8 mouse cellular contexts compared by ENCODE assay signal in genomic region chr1:180328794-180329665, GRCm38 (mm10). TPM values are rescaled to one million over a fixed set of nuclear protein-coding genes. Genes with fewer than 3 reads are reported as not detected.
A peak's percentile ranks its signal among the peaks of the same experiment; 100 is the strongest.
DNase-seq lines count a peak whose midpoint lies in the region; ATAC-seq and TF ChIP-seq lines count a peak whose summit lies in the region.

No protein-coding gene starts in this region.

- H3K9me3 ChIP-seq in hindbrain, embryonic 16.5 days (ENCODE audit: control insufficient read depth, low read length) = no peaks in the 10 kb centered on the region
- no peaks in the 10 kb centered on the region for H3K9me3 ChIP-seq in lung, embryonic 16.5 days (ENCODE audit: control insufficient read depth, low read length)

- H3K4me3 ChIP-seq in left cerebral cortex, adult 2 months = 0 out of 2 replicates have a peak overlapping the region, but pooled peaks have one; percentile 11
- H3K4me3 ChIP-seq in hindbrain, embryonic 16.5 days (ENCODE audit: low read length) = 0 out of 2 replicates have a peak overlapping the region, but pooled peaks have one; percentile 11
- peak overlapping the region; percentile 32 for H3K4me3 ChIP-seq in lung, embryonic 16.5 days (ENCODE audit: low read length)

- WGBS in hindbrain, embryonic 16.5 days = 29% methylated on average over 12 of the region's 12 CpGs
- WGBS in lung, embryonic 16.5 days = 17% methylated on average over 12 of the region's 12 CpGs

- peak overlapping the region; percentile 38 for H3K9ac ChIP-seq in hindbrain, embryonic 16.5 days (ENCODE audit: low read depth, low read length)
- peak overlapping the region; percentile 60 for H3K9ac ChIP-seq in lung, embryonic 16.5 days (ENCODE audit: low read length)

- H3K36me3 ChIP-seq in hindbrain, embryonic 16.5 days (ENCODE audit: control insufficient read depth, insufficient read depth, low read length) = no peaks in the 10 kb centered on the region
- H3K36me3 ChIP-seq in lung, embryonic 16.5 days (ENCODE audit: control insufficient read depth, insufficient read depth, low read length) = peaks cover 3% of the 10 kb centered on the region; the same call in 1 of the 2 replicates

- H3K27ac ChIP-seq in left cerebral cortex, adult 2 months = peak overlapping the region; percentile 41; the same call in 1 of the 2 replicates
- 0 out of 2 replicates have a peak overlapping the region, but pooled peaks have one; percentile 17 for H3K27ac ChIP-seq in hindbrain, embryonic 16.5 days (ENCODE audit: low read depth, low read length)
- H3K27ac ChIP-seq in lung, embryonic 16.5 days (ENCODE audit: low read length) = peak overlapping the region; percentile 98

- intact Hi-C loops in left cerebral cortex, adult 2 months (cut with DNase I) = no loop called here

- no peak for DNase-seq in left cerebral cortex, adult 2 months (ENCODE audit: extremely low spot score in 1 of 2, low spot score in 2 of 2)
- DNase-seq in left cerebral cortex, adult 9 months (ENCODE audit: low spot score in 2 of 2) = no peak
- DNase-seq in embryo, embryonic 11 days = peak; percentile 27
- peak; percentile 70 for DNase-seq in thymus, postnatal 0 days (ENCODE audit: low spot score)
- DNase-seq in ovary, postnatal 14 days (ENCODE audit: low spot score) = no peak
- no peak for DNase-seq in layer of hippocampus, adult 18-20 months (ENCODE audit: low spot score in 2 of 2)

- ATAC-seq in hindbrain, embryonic 16.5 days = no peak
- no peak for ATAC-seq in lung, embryonic 16.5 days (ENCODE audit: low read depth)

- H3K27me3 ChIP-seq in hindbrain, embryonic 16.5 days (replicated peaks; ENCODE audit: control insufficient read depth, insufficient read depth, low read length) = peaks cover 10% of the 10 kb centered on the region
- no peaks in the 10 kb centered on the region for H3K27me3 ChIP-seq in lung, embryonic 16.5 days (ENCODE audit: control insufficient read depth, insufficient read depth, low read depth, low read length)

- H3K4me1 ChIP-seq in hindbrain, embryonic 16.5 days (ENCODE audit: control insufficient read depth, insufficient read depth, low read depth, low read length) = peaks cover 40% of the 10 kb centered on the region
- H3K4me1 ChIP-seq in lung, embryonic 16.5 days (replicated peaks; ENCODE audit: control insufficient read depth, insufficient read depth, low read length) = peaks cover 31% of the 10 kb centered on the region

- H3K4me2 ChIP-seq in hindbrain, embryonic 16.5 days (ENCODE audit: low read length) = peak overlapping the region; percentile 39
- H3K4me2 ChIP-seq in lung, embryonic 16.5 days (ENCODE audit: low read depth, low read length) = peak overlapping the region; percentile 77

- peak; percentile 50 for TF ChIP-seq CTCF in left cerebral cortex, adult 2 months (IDR thresholded peaks at IDR 0.05)

RNA-seq across cellular contexts. Expression of gene Itpkb, which starts 1.3 kb away (rescaled TPM):
- total RNA-seq in left cerebral cortex, adult 2 months (2021) = 10 to 100 TPM; 17.9 to 18.2 TPM
- polyA plus RNA-seq in hindbrain, embryonic 16.5 days (2015; fragmentation: Nextera tagmentation; extraction: Ambion mirVana) = 3.8 and 4.0 TPM in 2 replicates
- 9.4 and 10.6 TPM in 2 replicates for polyA plus RNA-seq in lung, embryonic 16.5 days (2015; fragmentation: Nextera tagmentation; extraction: Ambion mirVana)
- 12.4 and 17.6 TPM in 2 replicates for polyA plus RNA-seq in thymus, postnatal 0 days (2015; fragmentation: Nextera tagmentation; extraction: Ambion mirVana)
- total RNA-seq in layer of hippocampus, adult 18-20 months (2021) = 10 to 100 TPM; 27.2 to 27.4 TPM

Comparison
In these comparisons a context has a peak if more than half of its experiments do, and no peak if none do; other contexts are left out.
1. DNase-seq: peak in embryo, embryonic 11 days (single experiment) and thymus, postnatal 0 days (single experiment); none in left cerebral cortex, adult 2 months (0 of 2), left cerebral cortex, adult 9 months (0 of 2), ovary, postnatal 14 days (single experiment) and layer of hippocampus, adult 18-20 months (0 of 2).
2. H3K27ac ChIP-seq: peak in every context shown above with its lines; median percentile 98 in lung, embryonic 16.5 days; 41 in left cerebral cortex, adult 2 months; 17 in hindbrain, embryonic 16.5 days.
3. Peak in every context shown above with its lines, with median percentiles within 50 percentile points of each other: H3K4me3 ChIP-seq.